Mouse (Mus musculus): ENCODE data around the gene Ski.

The Ski gene

GRCm38 (mm10) chr4:155133658-155134417 is 88.6 kb downstream of the Ski start:
- in situ Hi-C loops (cut with MboI, MseI), result no loop called here

DNA sequence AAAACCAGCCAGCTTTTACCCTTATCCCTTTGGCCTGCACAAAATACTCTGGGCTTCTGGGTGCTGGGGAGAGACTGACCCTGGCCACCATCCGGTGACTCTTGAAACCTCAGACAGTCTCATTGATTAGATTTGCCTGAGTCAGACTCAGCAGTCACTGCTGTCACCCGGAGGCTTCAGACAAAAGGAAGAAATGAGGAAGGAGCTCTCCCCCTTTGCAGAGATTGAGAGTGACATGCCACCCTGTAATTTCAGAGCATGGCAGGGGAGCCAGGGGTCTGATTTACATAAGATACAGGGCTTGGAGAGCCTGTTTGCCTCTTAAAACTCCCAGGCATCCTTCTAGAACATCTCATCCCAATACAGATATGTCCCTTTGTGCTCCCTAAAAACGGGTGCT is 89.2 kb downstream of the Ski start:
- in situ Hi-C loops (cut with MboI, MseI), result no loop called here

GRCm38 (mm10) chr4:155130616-155131015 is 91.8 kb downstream of the Ski start:
- in situ Hi-C loops (cut with MboI, MseI), result no loop called here

DNA sequence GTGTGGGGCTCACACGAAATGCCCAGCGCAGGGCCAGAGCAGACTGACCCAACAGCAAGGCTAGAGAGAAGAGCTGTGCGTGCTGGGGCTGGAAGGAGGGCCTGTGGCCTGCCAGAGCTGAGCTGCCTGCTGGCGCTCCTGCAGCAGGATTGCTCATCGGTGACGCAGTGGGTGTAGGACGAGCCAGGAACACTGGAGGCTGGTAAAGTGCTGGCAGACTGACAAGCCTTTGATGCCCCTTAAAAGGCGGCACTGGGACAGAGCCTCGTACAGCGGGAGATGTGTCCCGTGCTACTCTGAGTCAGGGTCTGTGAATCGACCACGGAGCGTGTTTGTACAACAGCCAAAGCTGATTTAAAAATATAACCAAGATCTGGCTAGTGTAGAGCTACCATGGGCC is 92.4 kb downstream of the Ski start:
- in situ Hi-C loops (cut with MboI, MseI), result no loop called here

- in situ Hi-C loops (cut with MboI, MseI), result no loop called here
These were observed 93.1 kb downstream of the Ski start for GRCm38 (mm10) chr4:155129132-155129917.

- in situ Hi-C loops (cut with MboI, MseI), result no loop called here
These were observed 94.0 kb downstream of the Ski start for GRCm38 (mm10) chr4:155128411-155128810.

- in situ Hi-C loops (cut with MboI, MseI), result no loop called here
These were observed 95.6 kb downstream of the Ski start for GRCm38 (mm10) chr4:155126602-155127372.

DNA sequence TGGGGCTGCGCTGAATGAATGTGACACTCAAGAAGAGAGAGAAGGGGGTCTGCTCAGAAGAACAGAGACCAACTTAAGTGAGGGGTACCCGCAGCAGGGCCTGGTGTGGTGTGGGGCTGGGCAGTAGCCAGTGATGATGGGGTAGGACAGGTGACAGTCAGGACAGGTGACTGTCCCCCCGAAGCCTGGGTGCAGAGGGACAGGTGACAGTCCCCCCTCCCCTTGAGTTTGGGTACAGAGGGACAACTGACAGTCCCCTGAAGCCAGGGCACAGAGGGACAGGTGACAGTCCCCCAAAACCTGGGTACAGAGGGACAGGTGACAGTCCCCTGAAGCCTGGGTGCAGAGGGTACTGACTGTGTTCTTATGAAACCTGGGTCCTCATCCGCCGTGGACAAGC is 96.2 kb downstream of the Ski start:
- in situ Hi-C loops (cut with MboI, MseI), result no loop called here

- in situ Hi-C loops (cut with MboI, MseI), result no loop called here
These were observed 97.1 kb downstream of the Ski start for GRCm38 (mm10) chr4:155125310-155125709.

DNA sequence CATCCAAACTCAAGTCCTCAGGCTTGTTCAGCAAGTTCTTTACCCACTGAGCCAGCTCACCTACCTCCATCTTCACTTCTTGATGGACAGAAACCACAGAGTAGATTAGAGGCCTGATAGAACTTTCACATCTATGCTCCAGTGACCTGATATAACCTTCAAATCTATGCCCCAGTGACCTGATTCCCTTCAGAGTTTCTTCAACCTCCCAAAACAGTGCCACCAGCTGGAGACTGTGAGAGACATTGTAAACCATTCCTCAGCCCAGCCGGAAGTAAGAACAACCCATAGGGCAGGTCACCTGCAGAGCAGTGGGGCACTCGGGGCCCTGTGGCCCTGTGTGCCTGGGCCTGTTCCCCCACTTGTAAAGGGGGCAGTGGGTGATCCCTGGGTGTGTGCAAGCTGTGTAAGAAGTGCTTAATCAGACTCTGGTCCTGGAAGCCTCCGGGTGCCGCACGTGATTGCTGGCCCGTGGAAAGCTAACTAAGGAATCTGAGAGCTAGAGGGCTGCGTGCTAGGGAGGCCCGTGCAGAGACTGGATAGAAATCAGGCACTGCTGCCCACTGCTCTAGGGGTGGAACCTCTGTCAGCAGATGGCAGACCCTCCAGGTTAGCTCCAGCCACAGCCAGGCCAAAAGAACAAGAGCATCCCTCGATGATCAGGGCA is 98.4 kb downstream of the Ski start:
- in situ Hi-C loops (cut with MboI, MseI), result no loop called here

- in situ Hi-C loops (cut with MboI, MseI), result no loop called here
These were observed 99.8 kb downstream of the Ski start for GRCm38 (mm10) chr4:155122444-155123040.

DNA sequence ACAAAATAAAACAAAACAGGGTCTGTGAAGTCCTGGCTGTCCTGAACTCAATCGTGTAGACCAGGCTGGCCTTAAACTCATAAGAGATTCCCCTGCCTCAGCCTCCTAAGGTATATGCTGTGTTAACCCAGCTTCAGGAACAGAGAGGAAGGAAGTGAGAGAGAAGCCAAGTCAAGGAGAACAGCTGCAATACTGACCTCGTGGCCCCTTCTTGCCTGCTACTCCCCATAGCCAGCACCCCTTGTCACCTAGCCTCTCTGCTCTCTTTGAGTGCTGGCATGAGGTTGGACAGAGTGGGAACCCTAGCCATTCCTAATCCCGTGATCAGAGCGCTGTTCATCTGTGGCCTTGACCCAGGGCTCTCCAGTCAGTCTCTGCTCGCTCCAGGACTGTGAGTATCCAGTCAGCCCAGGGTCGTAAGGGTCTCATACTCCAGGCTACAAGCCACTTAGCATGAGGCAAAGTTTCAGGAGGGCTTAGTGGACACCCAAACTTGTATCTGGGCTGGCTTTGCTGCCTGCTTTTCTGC is 100.4 kb downstream of the Ski start:
- in situ Hi-C loops (cut with MboI, MseI), result no loop called here

GRCm38 (mm10) chr4:155121222-155121621 is 101.2 kb downstream of the Ski start:
- in situ Hi-C loops (cut with MboI, MseI), result no loop called here

- in situ Hi-C loops (cut with MboI, MseI), result no loop called here
These were observed 101.8 kb downstream of the Ski start for GRCm38 (mm10) chr4:155120583-155120982.

DNA sequence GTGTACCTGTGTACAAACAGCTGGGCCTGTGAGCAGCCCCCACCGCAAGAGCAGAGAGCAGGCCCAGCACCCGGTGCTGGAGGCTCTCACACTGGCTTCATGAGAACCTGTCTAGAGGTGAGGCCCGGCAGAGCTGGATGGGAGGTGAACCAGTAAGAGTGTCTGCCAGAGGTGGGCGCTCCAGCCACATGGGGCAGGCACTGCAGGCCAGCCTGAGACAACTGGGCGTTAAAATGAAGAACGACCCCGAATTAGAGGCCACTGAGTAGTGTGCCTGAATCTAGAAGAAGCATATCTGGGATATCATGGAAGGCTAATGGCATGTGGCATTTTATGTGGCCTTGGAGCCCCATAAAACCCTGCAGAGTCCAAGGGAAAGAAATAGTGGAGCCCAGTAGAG is 102.4 kb downstream of the Ski start:
- in situ Hi-C loops (cut with MboI, MseI), result no loop called here

- in situ Hi-C loops (cut with MboI, MseI), result no loop called here
These were observed 104.1 kb downstream of the Ski start for GRCm38 (mm10) chr4:155118278-155118677.

- in situ Hi-C loops (cut with MboI, MseI), result no loop called here
These were observed 104.9 kb downstream of the Ski start for GRCm38 (mm10) chr4:155117396-155117978.

DNA sequence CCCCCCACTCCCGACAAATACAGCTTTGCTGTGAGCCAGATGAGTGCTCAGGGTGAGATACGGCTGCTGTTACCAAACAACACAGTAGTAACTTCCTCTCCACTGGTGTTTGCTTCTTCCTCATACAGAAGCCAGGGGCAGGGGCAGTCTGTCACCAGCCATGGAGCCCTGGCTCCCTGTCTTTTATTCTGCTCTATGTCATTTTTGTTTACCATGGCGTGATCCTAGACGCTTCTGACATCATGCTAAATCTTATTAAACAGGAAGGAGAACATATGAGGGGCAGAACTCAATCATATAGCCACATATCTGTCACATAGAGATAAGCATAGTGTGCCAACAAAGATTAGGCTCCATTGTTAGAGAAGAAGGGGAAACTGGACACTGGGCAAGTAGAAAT is 105.8 kb downstream of the Ski start:
- in situ Hi-C loops (cut with MboI, MseI), result no loop called here

- in situ Hi-C loops (cut with MboI, MseI), result no loop called here
These were observed 108.5 kb downstream of the Ski start for GRCm38 (mm10) chr4:155113766-155114410.

GRCm38 (mm10) chr4:155109471-155109870 is 112.9 kb downstream of the Ski start:
- in situ Hi-C loops (cut with MboI, MseI), result no loop called here
